Mouse (Mus musculus) C2C12 (cell line): ENCODE data around the gene Syne3.

Source experiments
- CTCF ChIP-seq: IDR thresholded peaks from one replicate; pipeline ENCODE4 v1.5.1; 2011; ENCODE audit not compliant: control insufficient read depth, insufficient read depth, insufficient read length
- USF1 ChIP-seq: IDR thresholded peaks from one replicate; pipeline ENCODE4 v1.6.1; 2011; ENCODE audit warnings: low read depth, mild to moderate bottlenecking, control low read depth, moderate library complexity

- TF ChIP-seq CTCF = no peak
- no peak for TF ChIP-seq USF1
Observed at GRCm38 (mm10) chr12:104946231-104946630, 63.4 kb downstream of the Syne3 start.
